Mouse (Mus musculus): ENCODE measurements around the gene Elovl1. TPM values are rescaled to one million over a fixed set of nuclear protein-coding genes. Genes with fewer than 3 reads are reported as not detected.

Elovl1 gene
- 303 and 333 TPM in 2 replicates for polyA plus RNA-seq (2012; rRNA removed)

- WGBS = under 1% methylated on average over 31 of the region's 31 CpGs
- Histone ChIP-seq H3K4me1 (ENCODE audit: control insufficient read depth, insufficient read depth, low read length) (peaks cover 31% of the 10 kb centered on the region), H3K27me3 (replicated peaks; ENCODE audit: control insufficient read depth, insufficient read depth, low read length) (no peaks in the 10 kb centered on the region), H3K27ac (ENCODE audit: insufficient read depth, low read depth, low read length) (peak within 1 kb of the TSS; percentile 97), H3K4me3 (ENCODE audit: insufficient read depth, low read depth, low read length) (peak within 1 kb of the TSS; percentile 98), H3K36me3 (ENCODE audit: control insufficient read depth, insufficient read depth, low read length) (no peaks in the 10 kb centered on the region)
- peak; percentile 96 for DNase-seq
- TF ChIP-seq POLR2A (IDR thresholded peaks at IDR 0.05; ENCODE audit: low read depth, low read length) (peak; percentile 49), CTCF (conservative IDR thresholded peaks at IDR 0.05; ENCODE audit: insufficient read depth, insufficient read length, low read depth, low read length) (peak; percentile 35)
Measured at GRCm38 (mm10) chr4:118427768-118428451, at the start of gene Elovl1. Elovl1 (plus strand) TSS chr4:118428093.

- H3K27ac ChIP-seq (ENCODE audit: insufficient read depth, low read depth, low read length) = no peak overlapping the region
- no peaks in the 10 kb centered on the region for H3K4me1 ChIP-seq (ENCODE audit: control insufficient read depth, insufficient read depth, low read length)
- no peaks in the 10 kb centered on the region for H3K27me3 ChIP-seq (replicated peaks; ENCODE audit: control insufficient read depth, insufficient read depth, low read length)
- H3K36me3 ChIP-seq (ENCODE audit: control insufficient read depth, insufficient read depth, low read length) = no peaks in the 10 kb centered on the region; the same call in 1 of the 2 replicates
- DNase-seq = no peak
- no peak for TF ChIP-seq CTCF (conservative IDR thresholded peaks at IDR 0.05; ENCODE audit: insufficient read depth, insufficient read length, low read depth, low read length)
- no peak for TF ChIP-seq POLR2A (IDR thresholded peaks at IDR 0.05; ENCODE audit: low read depth, low read length)
- 83% methylated on average over 7 of the region's 7 CpGs for WGBS
- H3K4me3 ChIP-seq (ENCODE audit: insufficient read depth, low read depth, low read length) = no peak overlapping the region
Measured at GRCm38 (mm10) chr4:118383271-118383670, 44.6 kb upstream of the Elovl1 start.

DNA sequence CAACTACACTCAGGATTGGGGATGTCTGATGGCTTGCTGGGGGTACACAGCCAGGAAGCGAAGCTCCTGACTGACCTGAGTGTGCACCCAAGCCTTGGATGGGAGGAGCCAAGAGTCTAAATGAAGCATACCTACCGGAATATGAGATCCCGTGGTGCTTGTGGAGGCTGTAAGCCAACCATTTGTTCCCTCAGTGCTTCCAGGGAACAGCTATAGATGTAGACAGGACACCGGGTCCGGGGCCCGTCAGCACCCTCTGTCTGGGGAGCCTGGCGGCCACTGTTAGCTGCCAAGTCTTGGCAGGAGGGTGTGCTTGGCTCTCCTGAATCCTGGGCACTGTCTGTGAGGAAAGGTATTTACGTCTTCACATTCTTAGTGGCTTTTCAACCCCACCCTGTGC lies 40.6 kb upstream of the Elovl1 start:
- no peak for DNase-seq
- no peak for TF ChIP-seq POLR2A (IDR thresholded peaks at IDR 0.05; ENCODE audit: low read depth, low read length)
- no peak for TF ChIP-seq CTCF (conservative IDR thresholded peaks at IDR 0.05; ENCODE audit: insufficient read depth, insufficient read length, low read depth, low read length)
- Histone ChIP-seq H3K27me3 (replicated peaks; ENCODE audit: control insufficient read depth, insufficient read depth, low read length) (no peaks in the 10 kb centered on the region), H3K36me3 (ENCODE audit: control insufficient read depth, insufficient read depth, low read length) (no peaks in the 10 kb centered on the region; the same call in none of the 2 replicates), H3K27ac (ENCODE audit: insufficient read depth, low read depth, low read length) (no peak overlapping the region), H3K4me1 (ENCODE audit: control insufficient read depth, insufficient read depth, low read length) (no peaks in the 10 kb centered on the region), H3K4me3 (ENCODE audit: insufficient read depth, low read depth, low read length) (no peak overlapping the region)
- WGBS = 91% methylated on average over 8 of the region's 8 CpGs

DNA sequence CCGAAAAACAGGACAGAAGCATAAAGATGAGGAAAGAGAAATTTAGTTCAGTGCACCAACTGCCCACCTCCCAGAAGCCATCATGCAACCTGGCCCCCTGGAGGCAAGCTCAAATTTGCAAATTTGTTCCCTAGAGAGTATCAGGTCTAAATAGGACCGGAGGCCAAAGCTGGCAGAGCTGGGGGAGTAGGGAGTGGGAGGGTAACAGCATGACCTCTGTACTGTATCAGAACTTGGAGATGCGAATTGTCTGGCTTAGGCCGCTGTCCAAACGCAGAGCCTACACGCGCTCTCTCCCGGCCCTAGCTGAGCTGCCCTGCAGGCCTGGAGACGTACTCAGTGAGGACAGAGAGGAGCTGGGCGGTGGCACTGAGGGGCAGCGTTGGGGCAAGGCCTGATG lies 37.7 kb upstream of the Elovl1 start:
- no peak for DNase-seq
- Histone ChIP-seq H3K4me3 (ENCODE audit: insufficient read depth, low read depth, low read length) (no peak overlapping the region), H3K36me3 (ENCODE audit: control insufficient read depth, insufficient read depth, low read length) (no peaks in the 10 kb centered on the region; the same call in none of the 2 replicates), H3K27me3 (replicated peaks; ENCODE audit: control insufficient read depth, insufficient read depth, low read length) (no peaks in the 10 kb centered on the region), H3K27ac (ENCODE audit: insufficient read depth, low read depth, low read length) (no peak overlapping the region), H3K4me1 (ENCODE audit: control insufficient read depth, insufficient read depth, low read length) (no peaks in the 10 kb centered on the region)
- 90% methylated on average over 11 of the region's 11 CpGs for WGBS
- TF ChIP-seq POLR2A (IDR thresholded peaks at IDR 0.05; ENCODE audit: low read depth, low read length) (no peak), CTCF (conservative IDR thresholded peaks at IDR 0.05; ENCODE audit: insufficient read depth, insufficient read length, low read depth, low read length) (no peak)

DNA sequence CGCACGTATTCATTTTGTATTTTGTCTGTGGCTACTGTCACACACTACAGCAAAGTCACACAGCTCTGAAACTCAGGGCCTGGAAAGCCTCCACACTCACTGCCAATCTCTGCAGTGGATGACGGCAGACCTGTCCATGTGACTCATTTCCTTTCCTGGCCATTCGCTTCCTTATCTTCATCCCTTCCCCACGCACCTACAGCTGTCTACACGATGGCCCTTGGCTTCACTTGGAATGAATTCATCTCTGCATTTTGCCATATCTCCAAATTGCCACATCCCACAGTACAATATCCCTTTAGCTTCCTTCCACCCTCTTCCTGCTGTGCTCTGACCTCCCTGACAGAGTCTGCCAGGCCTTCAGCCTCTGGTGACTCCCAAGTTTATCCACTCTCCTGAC lies 33.4 kb upstream of the Elovl1 start:
- Histone ChIP-seq H3K27ac (ENCODE audit: insufficient read depth, low read depth, low read length) (no peak overlapping the region), H3K36me3 (ENCODE audit: control insufficient read depth, insufficient read depth, low read length) (peaks cover 3% of the 10 kb centered on the region), H3K4me1 (ENCODE audit: control insufficient read depth, insufficient read depth, low read length) (peaks cover 2% of the 10 kb centered on the region; the same call in 1 of the 2 replicates), H3K27me3 (replicated peaks; ENCODE audit: control insufficient read depth, insufficient read depth, low read length) (no peaks in the 10 kb centered on the region), H3K4me3 (ENCODE audit: insufficient read depth, low read depth, low read length) (no peak overlapping the region)
- DNase-seq = no peak
- TF ChIP-seq CTCF (conservative IDR thresholded peaks at IDR 0.05; ENCODE audit: insufficient read depth, insufficient read length, low read depth, low read length) (no peak), POLR2A (IDR thresholded peaks at IDR 0.05; ENCODE audit: low read depth, low read length) (no peak)
- WGBS = 82% methylated on average over 6 of the region's 6 CpGs

- peaks cover 3% of the 10 kb centered on the region for H3K36me3 ChIP-seq (ENCODE audit: control insufficient read depth, insufficient read depth, low read length)
- H3K4me3 ChIP-seq (ENCODE audit: insufficient read depth, low read depth, low read length) = no peak overlapping the region
- peaks cover 2% of the 10 kb centered on the region; the same call in 1 of the 2 replicates for H3K4me1 ChIP-seq (ENCODE audit: control insufficient read depth, insufficient read depth, low read length)
- no peak for TF ChIP-seq POLR2A (IDR thresholded peaks at IDR 0.05; ENCODE audit: low read depth, low read length)
- H3K27me3 ChIP-seq (replicated peaks; ENCODE audit: control insufficient read depth, insufficient read depth, low read length) = no peaks in the 10 kb centered on the region
- no peak overlapping the region for H3K27ac ChIP-seq (ENCODE audit: insufficient read depth, low read depth, low read length)
- 80% methylated on average over 4 of the region's 4 CpGs for WGBS
- no peak for DNase-seq
Measured at GRCm38 (mm10) chr4:118395289-118395688, 32.6 kb upstream of the Elovl1 start.

DNA sequence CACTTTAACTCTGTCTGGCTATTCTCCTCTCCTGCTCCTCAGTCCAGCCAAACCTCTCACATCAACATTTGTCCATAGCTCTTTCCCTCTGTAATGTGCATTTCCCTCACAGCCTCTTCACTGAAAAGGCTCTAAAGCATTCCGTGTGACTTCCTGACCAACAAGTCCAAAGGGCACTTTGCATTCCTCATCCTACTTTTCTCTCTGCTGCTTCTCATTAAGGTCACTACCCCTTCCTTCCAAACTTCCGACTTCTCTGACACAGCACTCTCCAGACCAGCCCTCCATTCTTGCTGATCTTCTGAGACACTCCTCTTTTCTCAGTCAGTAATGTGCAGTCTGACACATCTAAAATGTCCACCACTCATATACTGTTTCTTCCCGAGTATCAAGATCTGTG lies 31.5 kb upstream of the Elovl1 start:
- 38% methylated on average over 3 of the region's 3 CpGs for WGBS
- Histone ChIP-seq H3K27ac (ENCODE audit: insufficient read depth, low read depth, low read length) (no peak overlapping the region), H3K4me3 (ENCODE audit: insufficient read depth, low read depth, low read length) (no peak overlapping the region), H3K36me3 (ENCODE audit: control insufficient read depth, insufficient read depth, low read length) (peaks cover 3% of the 10 kb centered on the region), H3K4me1 (ENCODE audit: control insufficient read depth, insufficient read depth, low read length) (peaks cover 2% of the 10 kb centered on the region; the same call in 1 of the 2 replicates), H3K27me3 (replicated peaks; ENCODE audit: control insufficient read depth, insufficient read depth, low read length) (no peaks in the 10 kb centered on the region)
- TF ChIP-seq CTCF (conservative IDR thresholded peaks at IDR 0.05; ENCODE audit: insufficient read depth, insufficient read length, low read depth, low read length) = no peak
- no peak for TF ChIP-seq POLR2A (IDR thresholded peaks at IDR 0.05; ENCODE audit: low read depth, low read length)
- DNase-seq = peak; percentile 51

Measured in kidney, adult 2 months (tissue).